In the genomic region with DNA sequence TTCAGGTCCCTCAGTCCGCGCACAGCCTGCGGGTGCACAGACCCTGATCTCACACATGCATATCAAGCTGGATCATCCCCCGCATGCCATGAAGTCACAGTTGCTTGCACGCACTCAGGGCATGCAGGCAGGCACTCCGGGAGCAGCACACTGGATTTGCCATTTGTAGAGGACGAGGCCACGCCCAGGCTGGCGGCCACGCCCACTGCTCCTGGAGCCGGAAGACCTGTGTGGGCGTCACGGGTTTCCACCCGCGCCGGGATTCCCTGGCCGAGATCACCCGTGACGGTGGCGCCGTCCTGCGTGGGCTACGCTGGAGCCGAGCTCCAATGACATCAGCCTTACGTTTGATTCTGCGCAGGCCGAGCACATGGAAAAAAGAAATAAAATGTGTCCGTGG, we compare ENCODE assay signal across 8 mouse cellular contexts. TPM values are rescaled to one million over a fixed set of nuclear protein-coding genes. Genes with fewer than 3 reads are reported as not detected.
DNase-seq lines count a peak whose midpoint lies in the region; ATAC-seq and TF ChIP-seq lines count a peak whose summit lies in the region.

No protein-coding gene starts in this region.

- DNase-seq in CD4-positive, CD25-positive, alpha-beta regulatory T cell, adult 2 months (ENCODE audit: low read depth, low spot score) = peak; percentile 92
- peak; percentile 91 for DNase-seq in brain, adult 2 months (ENCODE audit: low read depth, low spot score)
- DNase-seq in liver, embryonic 11.5 days (ENCODE audit: low spot score) = peak; percentile 84
- DNase-seq in splenic B cell, adult 2 months (ENCODE audit: low read depth, low spot score) = peak; percentile 83

- H3K9ac ChIP-seq in heart, embryonic 12.5 days = peak overlapping the region; percentile 55
- peak overlapping the region; percentile 56 for H3K9ac ChIP-seq in kidney, embryonic 16.5 days (replicated peaks; ENCODE audit: low read length)
- H3K9ac ChIP-seq in liver, embryonic 11.5 days (ENCODE audit: low read depth, low read length) = 0 out of 2 replicates have a peak overlapping the region, but pooled peaks have one; percentile 4

- H3K4me3 ChIP-seq in heart, embryonic 12.5 days = peak overlapping the region; percentile 21
- peak overlapping the region; percentile 49 for H3K4me3 ChIP-seq in kidney, embryonic 16.5 days (ENCODE audit: low read length)
- peak overlapping the region; percentile 41 for H3K4me3 ChIP-seq in liver, embryonic 11.5 days (ENCODE audit: low read depth, low read length)
- H3K4me3 ChIP-seq in myocyte = no peak overlapping the region

- no peaks in the 10 kb centered on the region for H3K9me3 ChIP-seq in heart, embryonic 12.5 days (replicated peaks)
- H3K9me3 ChIP-seq in kidney, embryonic 16.5 days (ENCODE audit: low read length) = no peaks in the 10 kb centered on the region
- no peaks in the 10 kb centered on the region for H3K9me3 ChIP-seq in liver, embryonic 11.5 days (ENCODE audit: control insufficient read depth, low read length)

- H3K27me3 ChIP-seq in heart, embryonic 12.5 days (replicated peaks) = no peaks in the 10 kb centered on the region
- peaks cover 4% of the 10 kb centered on the region for H3K27me3 ChIP-seq in kidney, embryonic 16.5 days (ENCODE audit: insufficient read depth, low read length)
- peaks cover 34% of the 10 kb centered on the region for H3K27me3 ChIP-seq in liver, embryonic 11.5 days (replicated peaks; ENCODE audit: control insufficient read depth, insufficient read depth, low read length)
- H3K27me3 ChIP-seq in myocyte (ENCODE audit: control insufficient read depth, insufficient read depth, insufficient read length) = no peaks in the 10 kb centered on the region
- H3K27me3 ChIP-seq in splenic B cell, adult 2 months (ENCODE audit: control insufficient read depth, insufficient read depth, low read length, poor library complexity, severe bottlenecking) = no peaks in the 10 kb centered on the region

- no peaks in the 10 kb centered on the region for H3K79me2 ChIP-seq in myocyte (ENCODE audit: control insufficient read depth, insufficient read depth)

- H3K4me2 ChIP-seq in heart, embryonic 12.5 days = peak overlapping the region; percentile 59
- peak overlapping the region; percentile 69 for H3K4me2 ChIP-seq in kidney, embryonic 16.5 days (replicated peaks; ENCODE audit: low read depth, low read length)
- H3K4me2 ChIP-seq in liver, embryonic 11.5 days = peak overlapping the region; percentile 68
- peak overlapping the region; percentile 66 for H3K4me2 ChIP-seq in myocyte (ENCODE audit: low read depth)

- H3K4me1 ChIP-seq in heart, embryonic 12.5 days (replicated peaks) = peaks cover 87% of the 10 kb centered on the region
- H3K4me1 ChIP-seq in kidney, embryonic 16.5 days (ENCODE audit: insufficient read depth, low read length) = peaks cover 62% of the 10 kb centered on the region
- H3K4me1 ChIP-seq in liver, embryonic 11.5 days (replicated peaks; ENCODE audit: control insufficient read depth, insufficient read depth, low read length) = peaks cover 52% of the 10 kb centered on the region

- WGBS in heart, embryonic 12.5 days = 4% methylated on average over 28 of the region's 28 CpGs
- 2% methylated on average over 28 of the region's 28 CpGs for WGBS in kidney, embryonic 16.5 days
- whole genome bisulfite sequencing in liver, embryonic 11.5 days = 5% methylated on average over 28 of the region's 28 CpGs

- H3K27ac ChIP-seq in heart, embryonic 12.5 days (ENCODE audit: poor library complexity, severe bottlenecking) = peak overlapping the region; percentile 100
- peak overlapping the region; percentile 85 for H3K27ac ChIP-seq in kidney, embryonic 16.5 days (ENCODE audit: low read length)
- no peak overlapping the region for H3K27ac ChIP-seq in liver, embryonic 11.5 days (ENCODE audit: low read depth, low read length)

- no peak overlapping the region for H3ac ChIP-seq in myocyte (ENCODE audit: control insufficient read depth, insufficient read length)

- H3K36me3 ChIP-seq in heart, embryonic 12.5 days = no peaks in the 10 kb centered on the region
- H3K36me3 ChIP-seq in kidney, embryonic 16.5 days (ENCODE audit: insufficient read depth, low read length) = no peaks in the 10 kb centered on the region
- H3K36me3 ChIP-seq in liver, embryonic 11.5 days (ENCODE audit: control insufficient read depth, insufficient read depth, low read length) = no peaks in the 10 kb centered on the region
- no peaks in the 10 kb centered on the region for H3K36me3 ChIP-seq in myocyte (ENCODE audit: control insufficient read depth, insufficient read depth)
- H3K36me3 ChIP-seq in splenic B cell, adult 2 months (ENCODE audit: control insufficient read depth, insufficient read depth, low read length, poor library complexity, severe bottlenecking) = no peaks in the 10 kb centered on the region

- ATAC-seq in erythroblast, adult 5-6 weeks (replicated peaks; ENCODE audit: low FRiP score, poor library complexity, severe bottlenecking) = peak; percentile 61
- ATAC-seq in heart, embryonic 12.5 days (ENCODE audit: insufficient number of reproducible peaks, low FRiP score) = peak; percentile 30
- peak; percentile 57 for ATAC-seq in kidney, embryonic 16.5 days (ENCODE audit: low FRiP score, low TSS enrichment)
- peak; percentile 63 for ATAC-seq in liver, embryonic 11.5 days (replicated peaks; ENCODE audit: low FRiP score)

- TF ChIP-seq POLR2A in myocyte (IDR thresholded peaks at IDR 0.05; ENCODE audit: insufficient read length, low read depth) = peak; percentile 63

TF ChIP-seq in myocyte, 11 proteins besides CTCF, POLR2A, EP300 and RAD21:
- TF ChIP-seq CEBPB (IDR thresholded peaks at IDR 0.05; ENCODE audit: insufficient read depth, poor library complexity, severe bottlenecking) = no peak
- no peak for TF ChIP-seq E2F4 (IDR thresholded peaks at IDR 0.05; ENCODE audit: insufficient read depth)
- TF ChIP-seq REST (IDR thresholded peaks at IDR 0.05; ENCODE audit: insufficient read depth, insufficient read length) = no peak
- no peak for TF ChIP-seq USF1 (IDR thresholded peaks at IDR 0.05; ENCODE audit: low read depth)
- TF ChIP-seq SRF (IDR thresholded peaks at IDR 0.05; ENCODE audit: control insufficient read depth, insufficient read length, low read depth) = no peak
- no peak for TF ChIP-seq MAX (IDR thresholded peaks at IDR 0.05; ENCODE audit: low read depth)
- TF ChIP-seq TCF3 (IDR thresholded peaks at IDR 0.05; ENCODE audit: insufficient read length, low read depth) = no peak
- TF ChIP-seq TCF12 (IDR thresholded peaks at IDR 0.05; ENCODE audit: insufficient read depth, poor library complexity, severe bottlenecking) = no peak
- peak in 1 of 3 experiments; percentile 59 for TF ChIP-seq MYOD1 (IDR thresholded peaks at IDR 0.05; ENCODE audit: control insufficient read depth in 1 of 3, insufficient read length in 2 of 3, low read depth in 2 of 3)
- peak in 2 of 3 experiments; percentile 43 to 78 for TF ChIP-seq MYOG (IDR thresholded peaks at IDR 0.05; ENCODE audit: control insufficient read depth in 1 of 3, insufficient read depth in 1 of 3, insufficient read length in 2 of 3, low read depth in 2 of 3)
- no peak for TF ChIP-seq POLR2AphosphoS2 (IDR thresholded peaks at IDR 0.05; ENCODE audit: insufficient read length, low read depth)
TF ChIP-seq in myocyte: peak in this region for 2.

RNA-seq across cellular contexts. Expression of a gene that starts 9.8 kb away (rescaled TPM):
- 2.3 and 10.6 TPM in 2 replicates for total RNA-seq in erythroblast, adult 5-6 weeks (2015; ENCODE audit: low replicate concordance)
- 3.2 and 4.9 TPM in 2 replicates for total RNA-seq in erythroblast, adult 5-6 weeks (2017; ENCODE audit: low replicate concordance)
- 27.8 and 29.9 TPM in 2 replicates for polyA plus RNA-seq in heart, embryonic 12.5 days (2016; fragmentation: Nextera tagmentation; extraction: Ambion mirVana)
- 22.3 and 24.1 TPM in 2 replicates for polyA plus RNA-seq in kidney, embryonic 16.5 days (2015; fragmentation: Nextera tagmentation; extraction: Ambion mirVana)
- polyA plus RNA-seq in liver, embryonic 11.5 days (2014; fragmentation: Nextera tagmentation; extraction: Ambion mirVana) = 4.0 and 5.0 TPM in 2 replicates
- 52.2 TPM for polyA plus RNA-seq in myocyte (2012; fragmentation: generic; extraction: Trizol)

RNA-seq across cellular contexts. Expression of a gene that starts 21.6 kb away (rescaled TPM):
- total RNA-seq in erythroblast, adult 5-6 weeks (2015; ENCODE audit: low replicate concordance) = 2.7 and 7.3 TPM in 2 replicates
- 9.3 and 9.7 TPM in 2 replicates for total RNA-seq in erythroblast, adult 5-6 weeks (2017; ENCODE audit: low replicate concordance)
- 34.3 and 35.3 TPM in 2 replicates for polyA plus RNA-seq in heart, embryonic 12.5 days (2016; fragmentation: Nextera tagmentation; extraction: Ambion mirVana)
- polyA plus RNA-seq in kidney, embryonic 16.5 days (2015; fragmentation: Nextera tagmentation; extraction: Ambion mirVana) = 61.8 and 62.4 TPM in 2 replicates
- polyA plus RNA-seq in liver, embryonic 11.5 days (2014; fragmentation: Nextera tagmentation; extraction: Ambion mirVana) = 16.2 and 18.2 TPM in 2 replicates
- 65.2 TPM for polyA plus RNA-seq in myocyte (2012; fragmentation: generic; extraction: Trizol)

RNA-seq across cellular contexts. Expression of a gene that starts 38.9 kb away (rescaled TPM):
- 12.1 and 17.6 TPM in 2 replicates for total RNA-seq in erythroblast, adult 5-6 weeks (2015; ENCODE audit: low replicate concordance)
- 14.1 and 24.7 TPM in 2 replicates for total RNA-seq in erythroblast, adult 5-6 weeks (2017; ENCODE audit: low replicate concordance)
- polyA plus RNA-seq in heart, embryonic 12.5 days (2016; fragmentation: Nextera tagmentation; extraction: Ambion mirVana) = 285 and 293 TPM in 2 replicates
- 361 and 376 TPM in 2 replicates for polyA plus RNA-seq in kidney, embryonic 16.5 days (2015; fragmentation: Nextera tagmentation; extraction: Ambion mirVana)
- 396 and 445 TPM in 2 replicates for polyA plus RNA-seq in liver, embryonic 11.5 days (2014; fragmentation: Nextera tagmentation; extraction: Ambion mirVana)
- 225 TPM for polyA plus RNA-seq in myocyte (2012; fragmentation: generic; extraction: Trizol)

Comparison
In these comparisons a context has a peak if more than half of its experiments do, and no peak if none do; other contexts are left out.
1. H3K9ac ChIP-seq: peak in every context shown above with its lines; median percentile 56 in kidney, embryonic 16.5 days; 55 in heart, embryonic 12.5 days; 4 in liver, embryonic 11.5 days.